Mouse (Mus musculus) ES-CJ7 (cell line): ENCODE measurements at regions not wholly inside any gene's neighbourhood (a gene's known extent, or its start where the extent isn't known, plus 50 kb on each side); places are given as distances from the start of the nearest gene placed in this dataset.

Experiments
- DNase-seq: peaks from one replicate; pipeline ENCODE4 v3.0.0; 2011; ENCODE audit warnings: low read depth, low spot score

DNA sequence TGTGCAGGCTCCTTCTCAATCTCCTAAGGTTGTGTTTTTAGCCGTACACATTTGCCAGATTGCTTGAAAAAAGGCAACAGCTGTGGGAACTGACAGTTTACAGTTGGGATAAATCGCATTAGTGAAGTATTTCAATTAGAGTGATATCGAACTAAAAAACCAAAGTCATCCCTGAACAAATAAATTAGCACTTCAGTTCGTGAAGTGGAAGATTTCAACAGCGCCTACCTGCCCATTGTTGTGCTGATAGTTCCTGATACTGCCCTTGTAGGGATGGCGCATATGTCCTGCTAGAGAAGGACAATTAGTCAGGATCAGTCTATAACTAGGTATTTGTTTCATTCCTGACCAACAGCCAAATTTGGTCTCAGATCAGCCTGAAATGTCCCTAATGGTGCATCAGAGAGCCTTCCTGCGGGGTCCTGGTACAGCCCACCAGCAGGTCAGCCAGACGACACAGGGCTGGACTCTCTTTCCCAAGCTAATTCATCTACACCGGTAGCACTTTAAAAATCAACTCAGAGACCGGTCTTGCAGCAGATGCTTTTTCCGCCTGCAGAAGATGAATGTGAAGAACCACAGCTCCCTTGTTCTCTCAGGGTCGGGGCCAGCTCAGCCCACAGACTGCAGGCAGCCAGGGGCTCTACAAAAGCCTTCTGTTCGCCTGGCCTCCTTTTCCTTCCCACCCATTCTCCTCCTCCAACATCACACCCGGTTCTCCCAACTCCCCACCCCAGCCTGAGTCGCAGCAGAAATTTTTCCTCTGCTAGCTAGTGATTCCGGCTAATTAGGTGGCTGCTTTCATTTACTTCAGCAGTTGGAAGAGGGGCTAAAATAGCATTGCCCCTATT lies 146.1 kb downstream of the Psat1 start:
- DNase-seq, result no peak

DNA sequence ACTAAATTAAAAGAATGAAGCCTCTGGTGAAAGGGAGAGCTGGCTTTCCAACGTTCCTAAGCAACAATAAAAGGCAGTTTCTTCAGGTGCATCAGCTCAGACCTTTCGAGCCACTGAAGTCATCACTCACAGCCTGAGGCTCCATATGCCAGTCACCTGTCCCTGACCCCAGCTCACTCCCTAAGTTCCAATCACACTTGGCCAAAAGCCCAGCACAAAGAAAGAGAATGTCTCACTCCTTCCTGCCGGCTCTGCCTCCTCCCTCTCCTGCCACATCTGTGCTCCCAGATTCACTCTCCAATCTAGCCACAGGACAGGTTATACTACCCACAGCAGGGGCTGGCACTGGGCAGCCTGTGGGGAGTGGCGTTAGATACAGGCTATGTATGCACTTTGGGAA lies 150.7 kb downstream of the Psat1 start:
- no peak for DNase-seq

DNA sequence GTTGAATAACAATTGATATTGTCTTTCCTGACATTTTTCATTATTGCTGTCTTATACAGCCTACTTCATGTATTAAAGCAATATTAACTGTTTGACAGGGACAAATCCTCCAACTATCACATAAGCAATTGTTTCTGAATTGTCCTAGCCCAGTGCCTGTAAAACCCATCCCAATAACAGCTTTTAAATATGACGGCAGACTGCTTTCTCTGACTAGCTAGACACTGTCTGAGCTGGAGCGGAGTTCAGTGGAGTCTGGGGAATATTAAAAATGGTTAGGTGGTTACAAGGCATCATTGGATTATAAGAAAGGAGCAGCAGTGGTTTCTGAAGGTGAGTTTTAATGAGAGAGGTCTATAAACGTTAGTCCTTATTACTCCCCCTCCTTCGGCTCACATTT lies 155.2 kb downstream of the Psat1 start:
- no peak for DNase-seq

DNA sequence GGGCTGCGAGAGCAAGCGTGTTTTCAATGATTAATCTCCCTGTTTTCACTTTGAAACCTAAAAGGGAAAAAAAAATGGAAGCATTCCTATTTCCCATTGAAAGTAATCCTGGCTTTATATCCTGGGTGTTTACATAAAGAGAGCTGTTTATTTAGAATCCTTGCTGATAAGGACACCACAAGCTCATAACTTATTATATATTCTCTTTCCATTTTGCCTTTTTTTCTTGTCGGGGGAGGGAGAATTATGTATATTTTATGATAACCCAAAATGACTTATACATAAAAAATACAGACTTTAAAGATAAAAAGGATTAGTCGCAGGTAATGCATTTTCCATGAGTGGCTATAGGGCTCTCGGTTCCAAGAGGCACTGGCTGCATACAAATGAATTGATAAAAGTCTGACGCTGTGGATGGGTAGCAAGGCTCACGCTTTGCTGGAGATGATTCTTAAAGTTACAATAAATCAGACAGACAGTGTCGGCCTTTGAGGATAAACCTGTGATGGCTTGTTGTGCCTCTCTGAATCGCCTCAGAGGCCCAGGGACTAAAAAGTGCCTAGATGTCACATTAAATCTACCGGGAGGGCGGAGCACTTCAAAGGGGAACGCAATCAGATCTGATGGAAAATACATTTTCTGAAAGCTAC lies 155.7 kb downstream of the Psat1 start:
- DNase-seq, result no peak

DNA sequence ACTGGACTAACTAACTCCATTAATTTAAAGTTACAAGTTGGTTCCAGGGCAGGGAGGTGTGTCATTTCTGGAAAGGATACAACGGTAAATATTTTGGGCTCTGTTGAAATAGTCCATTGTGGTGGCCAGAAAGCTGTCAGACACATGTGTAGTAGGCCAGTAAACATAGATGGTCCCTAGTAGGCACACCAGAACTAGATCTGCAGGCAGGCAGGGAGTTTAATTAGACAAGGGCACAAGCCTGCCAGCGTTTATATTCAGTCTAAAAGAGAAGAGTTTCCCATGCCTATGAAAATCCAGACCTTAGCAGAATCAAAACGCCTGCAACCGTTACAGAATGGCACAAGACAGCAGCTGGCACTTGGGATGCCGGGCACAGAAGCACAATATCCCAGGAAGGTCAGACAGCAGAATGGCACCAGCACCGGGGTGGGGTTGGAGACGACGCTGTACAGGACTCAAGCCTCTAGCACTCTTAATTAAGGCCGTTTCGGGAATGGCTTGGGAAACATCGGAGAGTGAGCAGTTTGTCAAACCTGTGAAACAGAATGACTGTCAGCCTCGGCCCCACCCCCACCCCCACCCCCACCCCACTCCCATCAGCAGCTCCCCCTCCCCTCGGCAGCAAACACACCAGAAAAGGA lies 156.4 kb downstream of the Psat1 start:
- no peak for DNase-seq

DNA sequence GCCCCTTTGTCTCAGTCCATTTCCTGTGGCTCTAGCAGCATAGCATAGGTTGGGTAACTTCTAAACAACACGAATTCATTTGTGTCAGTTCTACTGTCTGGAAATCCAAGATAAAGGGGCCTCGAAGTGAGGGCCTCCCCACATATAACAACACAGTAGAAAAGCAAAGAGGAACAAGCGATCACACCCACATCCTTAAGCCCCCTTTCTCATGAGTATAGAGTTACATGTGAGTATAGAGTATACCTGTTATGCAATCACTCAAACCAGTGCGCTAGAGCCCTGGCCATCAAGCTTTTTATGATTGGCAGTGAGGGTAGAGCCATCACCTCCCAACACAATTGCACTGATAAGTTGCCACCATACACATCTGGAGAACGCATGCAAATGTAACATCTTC lies 157.4 kb downstream of the Psat1 start:
- DNase-seq, result no peak

DNA sequence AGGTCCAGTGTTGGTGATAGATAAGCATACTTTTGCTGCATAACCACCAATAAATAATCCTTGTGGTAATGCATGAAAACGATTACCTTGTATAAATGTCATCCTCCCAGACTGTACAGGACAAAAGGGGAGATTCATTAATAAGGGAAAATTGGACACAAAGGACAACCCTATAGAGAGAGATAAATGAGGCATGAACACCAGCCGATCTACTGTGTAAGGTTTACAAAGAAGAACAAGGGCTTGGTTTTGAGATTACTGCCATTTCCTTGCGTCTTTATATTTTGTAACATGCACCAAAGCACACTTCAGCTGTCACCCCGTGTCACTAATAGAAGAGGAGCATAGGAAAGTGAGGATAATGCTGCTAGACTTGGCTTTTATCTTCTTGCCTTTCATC lies 162.5 kb downstream of the Psat1 start:
- no peak for DNase-seq

DNA sequence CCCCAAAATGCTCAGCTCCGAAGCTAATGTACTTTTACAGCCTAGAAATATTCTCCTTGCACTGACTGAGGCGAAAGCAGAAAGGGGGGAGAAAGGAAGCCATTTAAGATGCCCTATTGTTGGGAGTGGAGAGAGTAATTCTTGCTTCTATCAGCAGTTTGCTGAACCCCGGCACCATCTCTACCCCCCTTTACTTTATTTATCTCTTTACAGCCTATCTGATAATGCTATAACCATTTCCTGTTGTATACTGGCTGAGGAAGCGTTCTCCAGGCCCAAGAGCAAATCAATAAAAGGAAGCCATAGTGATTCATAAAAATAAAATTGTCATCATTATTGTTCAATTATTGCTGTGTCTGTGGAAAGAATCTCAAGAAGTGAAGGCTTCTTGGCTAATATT lies 177.5 kb downstream of the Psat1 start:
- DNase-seq, result no peak

DNA sequence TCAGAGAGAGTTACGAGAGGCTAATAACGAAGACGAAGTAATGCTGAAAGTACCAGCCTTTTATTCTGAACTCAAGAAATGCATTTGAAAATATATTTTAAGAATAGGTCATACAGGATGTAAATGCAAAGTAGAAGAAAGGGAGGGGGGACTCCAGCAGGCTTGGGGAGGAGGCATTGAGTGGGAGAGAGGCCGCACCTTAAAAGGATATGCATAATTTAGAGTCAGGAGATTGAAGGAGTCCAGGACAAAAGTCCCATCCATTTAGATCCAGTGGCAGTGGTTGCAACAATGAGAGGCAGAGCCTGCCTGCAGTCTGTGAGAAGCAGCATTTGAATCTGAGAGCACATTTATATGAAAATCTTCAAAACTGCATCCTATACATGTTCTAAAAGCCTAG lies 186.1 kb downstream of the Psat1 start:
- no peak for DNase-seq

DNA sequence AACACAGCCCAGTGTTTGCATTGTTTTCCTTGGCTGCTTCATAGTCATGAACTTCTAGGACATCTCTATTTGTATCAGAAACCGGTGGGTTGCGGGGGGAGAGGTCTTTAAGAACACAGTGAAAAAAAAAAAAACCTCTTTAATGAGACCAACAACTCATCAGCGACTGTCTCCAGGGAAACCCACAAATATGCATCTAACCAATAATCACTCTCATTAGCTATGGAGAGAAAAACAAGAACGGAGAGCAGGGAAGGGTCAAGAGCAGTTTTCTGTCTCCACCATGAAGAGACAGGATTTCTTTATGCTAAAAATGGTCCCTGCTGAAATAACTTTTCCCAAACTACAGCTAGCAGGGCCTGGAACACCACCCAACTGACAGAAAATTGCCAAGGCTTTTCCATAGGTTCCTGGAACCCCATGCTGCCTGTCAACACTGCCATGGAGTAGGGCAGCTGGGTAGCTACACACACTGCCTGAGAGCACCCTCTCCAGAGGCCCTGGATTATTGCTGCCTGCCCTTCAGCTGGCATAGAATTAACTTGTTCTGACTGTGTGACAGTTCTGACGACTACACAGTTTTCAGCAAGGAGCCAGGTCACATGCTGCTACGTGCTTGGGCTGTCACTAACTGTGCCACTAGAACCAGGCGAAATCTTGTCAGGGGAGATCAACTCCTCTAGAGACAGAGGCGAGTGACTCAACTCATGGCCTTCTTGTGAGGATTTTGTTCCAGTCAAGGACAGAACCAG lies 201.9 kb downstream of the Psat1 start:
- DNase-seq, result no peak

DNA sequence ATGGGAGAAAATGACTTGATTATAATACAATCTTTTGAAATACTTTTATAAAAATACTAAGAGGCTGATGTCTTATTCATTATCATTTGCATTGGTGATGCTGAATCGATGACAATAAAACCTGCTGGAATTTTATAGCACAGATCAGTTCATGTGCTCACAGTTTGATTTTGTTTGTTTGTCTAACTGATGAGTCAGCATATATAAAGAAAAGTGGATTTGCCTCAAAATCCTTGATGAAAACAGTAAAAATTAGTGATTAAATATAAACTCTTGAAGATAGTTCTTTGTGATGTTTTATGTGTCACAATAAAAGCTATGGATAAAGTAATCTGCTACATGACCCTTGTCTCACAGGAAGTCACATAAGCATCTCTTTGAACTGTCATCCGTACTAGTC lies 210.9 kb downstream of the Psat1 start:
- DNase-seq, result no peak

DNA sequence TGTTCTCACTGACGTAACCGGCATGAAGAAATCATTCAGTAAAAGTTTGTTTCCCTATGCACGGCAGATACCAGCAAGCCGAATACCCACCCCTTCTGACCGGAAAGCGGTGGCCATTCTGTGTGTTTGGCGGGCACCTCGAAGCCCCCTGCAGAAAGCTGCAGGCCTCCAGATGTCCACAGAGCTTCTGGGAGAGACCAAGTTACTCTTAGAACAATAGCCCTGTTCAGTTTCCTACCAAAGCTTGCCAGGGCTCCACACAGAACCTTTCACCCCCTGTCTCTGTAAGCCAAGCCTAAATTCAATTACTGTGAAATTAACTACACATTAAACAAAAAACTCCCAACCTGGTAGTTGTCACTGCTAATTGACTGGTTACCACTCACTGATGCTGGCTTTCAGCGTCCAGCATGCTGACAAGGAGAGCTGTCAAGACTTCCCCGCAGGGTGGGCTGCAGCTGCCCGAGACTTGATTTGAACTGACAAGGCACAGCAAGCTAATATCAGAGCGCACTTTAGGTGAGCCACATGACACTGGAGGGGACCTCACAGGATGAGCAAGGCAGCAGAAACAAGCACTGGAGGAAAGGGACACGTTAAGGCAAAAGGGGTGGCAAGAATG lies 220.2 kb downstream of the Psat1 start:
- DNase-seq, result no peak

DNA sequence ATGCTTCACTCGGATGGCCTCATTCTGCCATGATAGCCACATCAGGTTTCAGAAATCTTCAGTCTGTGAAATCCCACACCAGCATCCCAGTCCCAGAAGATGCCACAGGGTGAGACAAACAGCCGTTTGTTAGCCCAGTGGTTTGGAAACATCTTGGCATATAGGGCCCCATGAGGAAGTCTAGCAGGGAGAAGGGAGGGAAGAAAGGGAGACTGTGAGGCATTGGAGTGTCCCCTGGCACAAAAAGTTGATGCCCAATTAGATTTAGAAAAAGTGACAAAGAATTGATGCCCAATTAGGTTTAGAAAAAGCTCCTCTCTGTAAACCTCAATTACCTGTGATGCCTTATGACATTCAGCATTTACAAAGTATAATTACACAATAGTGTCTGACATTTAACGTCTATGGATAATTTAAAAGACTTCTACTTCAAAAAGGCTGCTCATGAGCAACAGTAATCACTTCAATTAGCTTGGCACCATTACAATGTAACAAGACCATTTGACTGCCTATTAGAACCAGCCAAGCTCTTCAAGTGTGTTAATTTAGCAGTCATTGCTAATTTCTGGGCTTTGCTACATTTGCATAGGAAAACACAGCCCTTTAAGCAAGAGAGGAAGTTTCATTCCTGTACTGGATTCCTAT lies 254.6 kb downstream of the Psat1 start:
- no peak for DNase-seq

DNA sequence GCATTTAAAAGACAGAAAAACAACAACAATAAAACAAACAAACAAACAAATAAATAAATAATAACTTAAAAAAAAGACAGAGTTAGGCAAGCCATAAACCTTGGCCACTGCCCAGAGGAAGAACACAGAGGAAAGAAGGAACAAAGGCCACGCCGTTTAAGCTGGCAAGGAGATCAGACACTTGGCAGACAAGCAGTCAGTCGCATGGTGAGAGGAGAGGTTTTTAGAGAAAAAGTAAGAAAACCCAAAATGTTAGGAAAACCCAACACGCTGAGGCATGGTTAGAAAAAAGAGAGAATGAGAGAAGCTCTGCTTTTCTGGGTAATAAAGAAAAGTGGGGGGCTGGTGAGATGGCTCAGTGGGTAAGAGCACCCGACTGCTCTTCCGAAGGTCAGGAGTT lies 277.1 kb downstream of the Psat1 start:
- DNase-seq, result no peak

DNA sequence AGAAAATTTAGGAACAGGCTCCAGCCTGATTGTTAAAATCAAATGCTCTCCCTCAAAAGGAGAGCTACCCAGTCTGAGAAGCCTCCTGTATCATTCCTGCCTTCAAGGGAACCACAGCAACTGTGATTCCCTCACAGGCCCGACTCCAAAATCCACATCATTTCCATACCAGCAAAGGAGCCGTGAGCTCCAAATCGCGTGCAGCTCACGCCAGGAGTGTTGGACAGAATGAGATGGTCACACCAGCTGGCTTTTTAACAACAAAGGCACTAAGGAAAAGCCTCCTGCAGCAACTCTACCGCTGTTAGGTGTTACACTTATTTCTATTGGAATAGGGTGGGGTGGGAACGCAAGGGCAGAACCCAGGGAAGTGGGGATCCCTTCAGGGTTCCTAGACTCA lies 277.6 kb downstream of the Psat1 start:
- DNase-seq, result no peak

DNA sequence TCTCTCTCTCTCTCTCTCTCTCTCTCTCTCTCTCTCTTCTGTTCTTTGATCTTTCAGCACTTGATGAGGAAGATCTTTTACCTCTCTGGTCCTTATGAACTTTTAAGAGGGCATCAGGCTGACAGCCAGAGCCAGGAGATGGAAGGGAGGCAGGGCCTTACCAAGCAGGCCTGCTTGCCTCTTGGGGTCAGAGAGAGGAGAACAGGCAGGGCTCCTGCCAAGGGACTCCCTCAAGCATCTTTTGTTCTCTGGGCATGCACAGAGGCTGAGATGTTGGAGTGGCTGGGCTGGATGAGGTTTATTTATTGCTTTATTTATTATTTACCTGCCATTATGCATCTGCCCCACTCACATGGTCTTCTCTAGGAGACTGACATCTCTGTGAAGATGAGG lies 278.5 kb downstream of the Psat1 start:
- no peak for DNase-seq

DNA sequence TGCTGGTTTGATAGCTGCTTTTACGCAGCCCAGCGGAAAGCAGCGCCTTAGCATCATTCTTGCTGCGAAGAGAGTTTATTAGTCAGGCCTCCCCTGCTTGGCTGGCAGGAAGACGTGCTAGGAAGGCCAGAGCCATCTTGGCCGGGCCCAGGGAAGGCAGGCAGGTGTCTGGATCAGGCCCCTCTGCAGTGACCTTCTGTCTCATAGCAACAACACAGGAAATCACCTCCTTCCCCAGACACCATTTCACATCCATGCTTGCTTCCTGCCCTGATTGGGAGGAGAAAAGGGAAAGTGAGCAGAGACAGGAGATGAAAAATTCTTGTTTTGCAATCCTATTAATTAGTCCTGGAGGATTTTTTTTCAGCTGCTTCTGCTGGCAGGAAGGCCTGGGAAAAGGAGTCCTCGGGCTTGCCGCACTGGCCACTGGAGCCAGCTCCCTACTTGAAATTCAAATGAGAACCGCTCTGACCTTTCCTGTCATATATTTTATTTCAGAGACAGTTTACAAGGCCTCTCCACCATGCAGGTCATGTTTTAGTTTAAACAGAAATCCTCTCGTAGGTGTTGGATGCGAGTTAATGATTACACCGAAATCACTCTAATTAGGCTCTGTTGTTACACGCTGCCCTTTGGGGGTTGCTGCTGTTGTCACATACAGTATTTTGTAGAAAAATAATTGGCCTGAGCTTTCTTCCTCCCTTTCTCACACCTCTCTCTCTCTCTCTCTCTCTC lies 279.1 kb downstream of the Psat1 start:
- no peak for DNase-seq

DNA sequence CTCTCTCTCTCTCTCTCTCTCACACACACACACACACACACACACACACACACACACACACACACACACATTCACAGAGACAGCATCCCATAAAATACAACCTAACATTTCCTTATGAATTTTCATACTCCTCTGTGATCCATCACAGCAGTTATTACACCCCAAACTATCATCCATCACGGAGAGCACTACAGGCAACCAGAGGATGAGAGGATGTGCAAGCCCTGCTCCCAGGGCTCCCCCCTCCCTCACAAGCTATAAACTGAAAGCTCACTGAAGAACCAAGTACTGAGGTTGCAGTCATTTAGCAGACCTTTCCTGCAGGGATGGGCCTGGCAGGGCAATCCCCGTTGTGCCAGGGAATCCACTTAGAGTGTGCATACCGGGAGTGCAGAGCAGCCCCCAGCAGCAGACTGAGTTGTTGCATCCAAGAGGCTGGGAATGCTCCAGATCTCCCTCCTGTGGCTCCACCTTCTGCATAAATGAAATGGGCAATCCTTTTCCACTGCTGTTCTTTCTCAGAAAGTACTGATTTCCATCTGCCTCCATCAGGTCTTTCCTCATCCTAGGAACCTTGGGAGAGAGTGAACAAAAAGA lies 283.4 kb downstream of the Psat1 start:
- no peak for DNase-seq

DNA sequence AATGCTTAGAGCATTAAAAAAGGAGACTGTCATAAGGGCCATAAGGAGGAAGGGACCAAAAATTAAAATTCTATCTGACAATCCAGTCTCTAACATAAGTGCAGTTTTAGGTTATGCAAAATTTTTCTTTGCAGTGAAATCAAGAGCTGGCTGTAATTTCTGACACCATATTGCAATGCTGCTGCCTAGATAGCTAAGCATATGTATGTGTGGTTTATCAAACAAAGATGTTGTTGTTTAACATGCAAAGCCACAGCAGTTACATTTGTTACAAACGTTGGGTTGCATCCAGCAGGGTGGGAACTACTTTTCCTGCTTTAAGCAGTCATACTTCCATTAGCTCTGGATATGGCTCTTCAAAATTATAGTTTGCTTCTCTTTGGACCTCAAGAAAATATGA lies 288.5 kb downstream of the Psat1 start:
- DNase-seq, result no peak

DNA sequence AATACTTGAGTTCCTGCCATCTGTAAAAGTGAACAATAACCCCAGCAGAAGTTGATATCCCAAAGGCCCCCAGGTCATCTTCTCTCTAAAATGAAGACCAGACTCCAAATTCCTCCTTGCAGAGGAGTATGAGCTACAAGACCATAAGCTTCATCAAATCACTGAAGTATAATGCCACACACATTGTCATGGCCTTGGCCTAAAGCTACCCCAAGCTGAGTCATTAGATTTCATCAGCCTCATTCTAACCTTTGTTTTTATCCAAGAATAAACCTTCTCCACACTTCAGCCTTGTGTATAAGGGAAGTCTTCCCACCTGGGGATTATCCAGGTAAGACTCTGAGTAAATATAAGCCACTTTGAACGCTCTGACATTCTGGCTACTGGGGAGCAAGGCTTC lies 289.3 kb downstream of the Psat1 start:
- DNase-seq, result no peak
